Mouse (Mus musculus) neutrophil, adult 65 days (primary cell): ENCODE data around the gene Hist1h4h. TPM values are rescaled to one million over a fixed set of nuclear protein-coding genes. Genes with fewer than 3 reads are reported as not detected.

Experiments used
- total RNA-seq: library from RNA; stranded (reverse); gene quantifications from 2 replicates; pipeline ENCODE4 v1.2.4, GENCODE M21; 2023

Gene Hist1h4h
- total RNA-seq, result 492 and 1,085 TPM in 2 replicates

GRCm38 (mm10) chr13:23530901-23531875 lies at the start of gene Hist1h4h:
TSS of gene Hist1h4h (plus strand) at chr13:23531050.

GRCm38 (mm10) chr13:23488400-23489322 lies 42.2 kb upstream of the Hist1h4h start, which contains the start of gene Btn2a2:
TSS of gene Btn2a2 (minus strand) at chr13:23488857.

GRCm38 (mm10) chr13:23533560-23534367 lies 2.9 kb downstream of the Hist1h4h start, which contains the start of gene Hist1h2af:
TSS of gene Hist1h2af (plus strand) at chr13:23533906.

GRCm38 (mm10) chr13:23535137-23536075 lies 4.6 kb downstream of the Hist1h4h start, which contains the start of gene Hist1h3g:
TSS of gene Hist1h3g (plus strand) at chr13:23535422.

GRCm38 (mm10) chr13:23542999-23543607 lies 12.3 kb downstream of the Hist1h4h start, which contains the start of gene Hist1h2bh:
TSS of gene Hist1h2bh (minus strand) at chr13:23543392.

GRCm38 (mm10) chr13:23543965-23544786 lies 13.3 kb downstream of the Hist1h4h start, which contains the start of gene Hist1h3f:
TSS of gene Hist1h3f (plus strand) at chr13:23544052.

GRCm38 (mm10) chr13:23551146-23551834 lies 20.4 kb downstream of the Hist1h4h start, which contains the start of gene Hist1h4f:
TSS of gene Hist1h4f (minus strand) at chr13:23551648.

GRCm38 (mm10) chr13:23552962-23553361 lies 22.1 kb downstream of the Hist1h4h start, which contains the start of gene Hist1h1d:
TSS of gene Hist1h1d (plus strand) at chr13:23553262.

GRCm38 (mm10) chr13:23561883-23562659 lies 31.2 kb downstream of the Hist1h4h start, which contains the start of gene Hist1h3e:
TSS of gene Hist1h3e (minus strand) at chr13:23562369.

GRCm38 (mm10) chr13:23571022-23571503 lies 40.2 kb downstream of the Hist1h4h start, which contains the start of the genes Hist1h2ae and Hist1h2bg:
TSS of gene Hist1h2ae (minus strand) at chr13:23571220.
TSS of gene Hist1h2bg (plus strand) at chr13:23571396.

GRCm38 (mm10) chr13:23573898-23574524 lies 43.2 kb downstream of the Hist1h4h start, which contains the start of the genes Hist1h2bf and Hist1h2ad:
TSS of gene Hist1h2bf (minus strand) at chr13:23574196.
TSS of gene Hist1h2ad (plus strand) at chr13:23574381.

GRCm38 (mm10) chr13:23575271-23575851 lies 44.5 kb downstream of the Hist1h4h start, which contains the start of gene Hist1h3d:
TSS of gene Hist1h3d (plus strand) at chr13:23575763.

